Mouse (Mus musculus) hindbrain, embryonic 14.5 days (tissue): ENCODE measurements around the gene Ccdc73. TPM values are rescaled to one million over a fixed set of nuclear protein-coding genes. Genes with fewer than 3 reads are reported as not detected.
"Not testable (repeated sequence)": the region's sequence is repeated elsewhere in the genome, so short reads cannot be mapped to it uniquely, and the experiment has no call there.

Source experiments
- ATAC-seq: fragments of 200-750 bp; cut with Nextera tagmentation; 2 replicates; pipeline ENCODE4 v1.8.0; 2017; ENCODE audit warnings: moderate number of reproducible peaks, mild to moderate bottlenecking, moderate TSS enrichment, moderate library complexity; ENCODE audit not compliant: low FRiP score
- DNase-seq: peaks from one replicate; pipeline ENCODE4 v3.0.0-alpha.2; 2015; ENCODE audit warnings: low spot score
- H3K27ac ChIP-seq: fragments of 300-500 bp; sonication (generic); 2 replicates; pipeline ENCODE4 v1.5.1; 2014; ENCODE audit warnings: mild to moderate bottlenecking, moderate library complexity
- H3K27me3 ChIP-seq: fragments of 300-500 bp; sonication (generic); 2 replicates; pipeline ENCODE4 v1.6.1; 2014; ENCODE audit warnings: mild to moderate bottlenecking, low read length, mixed read lengths; ENCODE audit not compliant: control insufficient read depth, insufficient read depth
- H3K36me3 ChIP-seq: fragments of 300-500 bp; sonication (generic); replicated peaks from 2 replicates; pipeline ENCODE4 v1.6.1; 2014; ENCODE audit not compliant: control insufficient read depth, insufficient read depth
- H3K4me1 ChIP-seq: fragments of 300-500 bp; sonication (generic); replicated peaks from 2 replicates; pipeline ENCODE4 v1.6.1; 2014; ENCODE audit warnings: antibody characterized with exemption, low read length, mixed read lengths; ENCODE audit not compliant: control insufficient read depth, insufficient read depth
- H3K4me2 ChIP-seq: fragments of 300-500 bp; sonication (generic); replicated peaks from 2 replicates; pipeline ENCODE4 v1.6.1; 2014; ENCODE audit warnings: mild to moderate bottlenecking, moderate library complexity
- H3K4me3 ChIP-seq: fragments of 300-500 bp; sonication (generic); replicated peaks from 2 replicates; pipeline ENCODE4 v1.5.1; 2014; ENCODE audit warnings: mild to moderate bottlenecking, low read length
- H3K9ac ChIP-seq: fragments of 300-500 bp; sonication (generic); 2 replicates; pipeline ENCODE4 v1.6.1; 2014
- H3K9me3 ChIP-seq: fragments of 300-500 bp; sonication (generic); 2 replicates; pipeline ENCODE4 v1.6.1; 2016; ENCODE audit warnings: low read length; ENCODE audit not compliant: control insufficient read depth
- WGBS: fragments of 180-500 bp; shearing (Covaris S2); extraction: QIAGEN DNeasy Blood & Tissue Kit; methylation state at CpG from one replicate; pipeline ENCODE4 v1.1.7; 2014; 5-methylcytosine and 5-hydroxymethylcytosine counted together
- polyA plus RNA-seq: library from polyadenylated mRNA; unstranded; fragments of >200 nt; fragmentation: Nextera tagmentation; extraction: Ambion mirVana; gene quantifications from 2 replicates; pipeline ENCODE4 v1.2.1, GENCODE M21; 2014

The Ccdc73 gene
- polyA plus RNA-seq = 7.2 and 7.6 TPM in 2 replicates

- H3K4me2 ChIP-seq = no peak within 1 kb of the TSS
- no peak within 1 kb of the TSS for H3K4me3 ChIP-seq
- no peaks in the 10 kb centered on the region for H3K27me3 ChIP-seq
- WGBS = 91% methylated on average over 13 of the region's 13 CpGs
- H3K4me1 ChIP-seq = no peaks in the 10 kb centered on the region
- H3K27ac ChIP-seq = no peak within 1 kb of the TSS
- no peaks in the 10 kb centered on the region for H3K36me3 ChIP-seq
- ATAC-seq = no peak
- H3K9ac ChIP-seq = no peak within 1 kb of the TSS
- H3K9me3 ChIP-seq = no peaks in the 10 kb centered on the region
- no peak for DNase-seq
These were observed at the start of gene Ccdc73 for GRCm38 (mm10) chr2:104867282-104867855. TSS of gene Ccdc73 (plus strand) at chr2:104867805.

GRCm38 (mm10) chr2:104818763-104819162, 48.8 kb upstream of the Ccdc73 start:
- not testable (repeated sequence) for H3K9ac ChIP-seq, H3K4me3 ChIP-seq, DNase-seq, H3K36me3 ChIP-seq, H3K27me3 ChIP-seq, H3K9me3 ChIP-seq, H3K27ac ChIP-seq, H3K4me2 ChIP-seq, ATAC-seq
- peaks cover 13% of the 10 kb centered on the region for H3K4me1 ChIP-seq
- 93% methylated on average over 3 of the region's 3 CpGs for WGBS

- Histone ChIP-seq H3K9ac (no peak overlapping the region), H3K4me1 (no peaks in the 10 kb centered on the region), H3K4me2 (no peak overlapping the region), H3K9me3 (no peaks in the 10 kb centered on the region), H3K36me3 (no peaks in the 10 kb centered on the region), H3K27me3 (no peaks in the 10 kb centered on the region), H3K4me3 (no peak overlapping the region), H3K27ac (no peak overlapping the region)
- DNase-seq = no peak
- 87% methylated on average over 4 of the region's 4 CpGs for WGBS
- ATAC-seq = no peak
These were observed 41.4 kb upstream of the Ccdc73 start for GRCm38 (mm10) chr2:104826191-104826590.

GRCm38 (mm10) chr2:104832486-104832885, 35.1 kb upstream of the Ccdc73 start:
- no peaks in the 10 kb centered on the region for H3K9me3 ChIP-seq
- no peak overlapping the region for H3K4me2 ChIP-seq
- H3K27me3 ChIP-seq = no peaks in the 10 kb centered on the region
- no peak overlapping the region for H3K9ac ChIP-seq
- H3K4me1 ChIP-seq = no peaks in the 10 kb centered on the region
- H3K4me3 ChIP-seq = no peak overlapping the region
- no peak overlapping the region for H3K27ac ChIP-seq
- no peaks in the 10 kb centered on the region for H3K36me3 ChIP-seq
- ATAC-seq = no peak
- DNase-seq = no peak
- WGBS = 84% methylated on average over 2 of the region's 2 CpGs

- no peaks in the 10 kb centered on the region for H3K27me3 ChIP-seq
- H3K4me2 ChIP-seq = no peak overlapping the region
- no peak overlapping the region for H3K27ac ChIP-seq
- no peaks in the 10 kb centered on the region for H3K9me3 ChIP-seq
- no peak overlapping the region for H3K4me3 ChIP-seq
- ATAC-seq = no peak
- H3K36me3 ChIP-seq = no peaks in the 10 kb centered on the region
- DNase-seq = no peak
- H3K9ac ChIP-seq = no peak overlapping the region
- no peaks in the 10 kb centered on the region for H3K4me1 ChIP-seq
These were observed 26.6 kb upstream of the Ccdc73 start for GRCm38 (mm10) chr2:104840974-104841373.

- 93% methylated on average over 7 of the region's 7 CpGs for WGBS
- no peak for DNase-seq
- no peak for ATAC-seq
- no peaks in the 10 kb centered on the region for H3K36me3 ChIP-seq
- no peaks in the 10 kb centered on the region for H3K4me1 ChIP-seq
- H3K27me3 ChIP-seq = no peaks in the 10 kb centered on the region
- H3K9ac ChIP-seq = no peak overlapping the region
- H3K9me3 ChIP-seq = no peaks in the 10 kb centered on the region
- H3K4me3 ChIP-seq = no peak overlapping the region
- no peak overlapping the region for H3K27ac ChIP-seq
- no peak overlapping the region for H3K4me2 ChIP-seq
These were observed 25.9 kb upstream of the Ccdc73 start for GRCm38 (mm10) chr2:104841736-104842135.

GRCm38 (mm10) chr2:104842559-104842958, 25.0 kb upstream of the Ccdc73 start:
- Histone ChIP-seq H3K4me3 (no peak overlapping the region), H3K27ac (no peak overlapping the region), H3K36me3 (no peaks in the 10 kb centered on the region), H3K27me3 (no peaks in the 10 kb centered on the region), H3K4me1 (no peaks in the 10 kb centered on the region), H3K9ac (no peak overlapping the region), H3K9me3 (no peaks in the 10 kb centered on the region), H3K4me2 (no peak overlapping the region)
- DNase-seq (no peak), ATAC-seq (no peak)

- Histone ChIP-seq H3K9ac (no peak overlapping the region), H3K4me3 (no peak overlapping the region), H3K36me3 (no peaks in the 10 kb centered on the region), H3K9me3 (no peaks in the 10 kb centered on the region), H3K4me1 (no peaks in the 10 kb centered on the region), H3K27ac (no peak overlapping the region), H3K4me2 (no peak overlapping the region), H3K27me3 (peaks cover 28% of the 10 kb centered on the region)
- DNase-seq (no peak), ATAC-seq (no peak; the same call in 1 of the 2 replicates)
- WGBS = 28% methylated on average over 4 of the region's 4 CpGs
These were observed 20.8 kb upstream of the Ccdc73 start for GRCm38 (mm10) chr2:104846638-104847414.

- H3K9ac ChIP-seq = no peak overlapping the region
- H3K27me3 ChIP-seq = peaks cover 33% of the 10 kb centered on the region
- 57% methylated on average over 2 of the region's 2 CpGs for WGBS
- no peaks in the 10 kb centered on the region for H3K4me1 ChIP-seq
- no peak for ATAC-seq
- no peaks in the 10 kb centered on the region for H3K9me3 ChIP-seq
- H3K27ac ChIP-seq = no peak overlapping the region
- H3K36me3 ChIP-seq = no peaks in the 10 kb centered on the region
- no peak overlapping the region for H3K4me3 ChIP-seq
- H3K4me2 ChIP-seq = no peak overlapping the region
- peak; percentile 38 for DNase-seq
These were observed 20.0 kb upstream of the Ccdc73 start for GRCm38 (mm10) chr2:104847645-104848044.
